In genomic region chr15:93443676-93444075, GRCm38 (mm10) we compare ENCODE assay signal across 28 mouse cellular contexts. TPM values are rescaled to one million over a fixed set of nuclear protein-coding genes. Genes with fewer than 3 reads are reported as not detected.
DNase-seq lines count a peak whose midpoint lies in the region; ATAC-seq and TF ChIP-seq lines count a peak whose summit lies in the region.
"Had no signal": no experiment of that assay in that cellular context is flagged by ENCODE, and none has a peak within 500 bp of the region (broad histone marks: within the 10 kb centered on the region; RNA-seq: fewer than 3 reads in every experiment).

No protein-coding gene starts in this region.

- TF ChIP-seq CTCF in liver, adult 2 months (IDR thresholded peaks at IDR 0.05; ENCODE audit: low read depth, low read length), result no peak

- H3K27ac ChIP-seq in liver, adult 2 months (replicated peaks; ENCODE audit: insufficient read depth, low read depth, low read length), result no peak overlapping the region
- no peak overlapping the region for H3K27ac ChIP-seq in liver, embryonic 11.5 days (ENCODE audit: low read depth, low read length)
- H3K27ac ChIP-seq: embryonic facial prominence, embryonic 13.5 days; forebrain, embryonic 10.5 days; forebrain, embryonic 15.5 days; hindbrain, embryonic 10.5 days; hindbrain, embryonic 15.5 days; left cerebral cortex, adult 2 months; limb, embryonic 12.5 days; liver, embryonic 12.5 days; midbrain, embryonic 13.5 days; neural tube, embryonic 13.5 days had no signal

- H3K79me2 ChIP-seq in liver, adult 2 months (ENCODE audit: control insufficient read depth, insufficient read depth, low read length), result no peaks in the 10 kb centered on the region

- 74% methylated on average over 6 of the region's 6 CpGs for WGBS in liver, adult 2 months
- 89% methylated on average over 6 of the region's 6 CpGs for WGBS in liver, embryonic 11.5 days

- H3K27me3 ChIP-seq in liver, adult 2 months (ENCODE audit: control insufficient read depth, insufficient read depth, low read length), result no peaks in the 10 kb centered on the region
- H3K27me3 ChIP-seq in liver, embryonic 11.5 days (replicated peaks; ENCODE audit: control insufficient read depth, insufficient read depth, low read length), result no peaks in the 10 kb centered on the region
- H3K27me3 ChIP-seq: embryonic facial prominence, embryonic 13.5 days; forebrain, embryonic 15.5 days; hindbrain, embryonic 15.5 days; limb, embryonic 12.5 days; liver, embryonic 12.5 days; midbrain, embryonic 13.5 days; neural tube, embryonic 13.5 days had no signal

- H3K4me2 ChIP-seq in liver, embryonic 11.5 days, result no peak overlapping the region
- H3K4me2 ChIP-seq: embryonic facial prominence, embryonic 13.5 days; forebrain, embryonic 15.5 days; hindbrain, embryonic 15.5 days; limb, embryonic 12.5 days; liver, embryonic 12.5 days; midbrain, embryonic 13.5 days; neural tube, embryonic 13.5 days had no signal

- TF ChIP-seq POLR2A in liver, adult 2 months (IDR thresholded peaks at IDR 0.05; ENCODE audit: extremely low read depth, insufficient read depth, low read length), result no peak

- ATAC-seq in liver, embryonic 11.5 days (replicated peaks; ENCODE audit: low FRiP score), result no peak
- ATAC-seq: CD4-positive, CD25-positive, alpha-beta regulatory T cell, adult 4 months; forebrain, embryonic 15.5 days; inflammation-experienced regulatory T-cells, adult 6 months; liver, embryonic 12.5 days; liver, postnatal 0 days; midbrain, embryonic 13.5 days had no signal

- H3K36me3 ChIP-seq in liver, adult 2 months (ENCODE audit: control insufficient read depth, insufficient read depth, low read length), result peaks cover 15% of the 10 kb centered on the region
- peaks cover 19% of the 10 kb centered on the region for H3K36me3 ChIP-seq in liver, embryonic 11.5 days (ENCODE audit: control insufficient read depth, insufficient read depth, low read length)

- H3K4me1 ChIP-seq in liver, adult 2 months (ENCODE audit: control insufficient read depth, insufficient read depth, low read length), result no peaks in the 10 kb centered on the region
- H3K4me1 ChIP-seq in liver, embryonic 11.5 days (replicated peaks; ENCODE audit: control insufficient read depth, insufficient read depth, low read length), result no peaks in the 10 kb centered on the region
- H3K4me1 ChIP-seq: embryonic facial prominence, embryonic 13.5 days; forebrain, embryonic 15.5 days; hindbrain, embryonic 15.5 days; limb, embryonic 12.5 days; liver, embryonic 12.5 days; midbrain, embryonic 13.5 days; neural tube, embryonic 13.5 days had no signal

- DNase-seq in liver, adult 2 months (ENCODE audit: extremely low read depth, low read depth, low spot score), result peak; percentile 22
- no peak for DNase-seq in liver, embryonic 11.5 days (ENCODE audit: low spot score)
- peak; percentile 45 for DNase-seq in brain, adult 2 months (ENCODE audit: low read depth, low spot score)
- DNase-seq in telencephalon, adult 2 months (ENCODE audit: low read depth, low spot score), result peak; percentile 12
- peak; percentile 64 for DNase-seq in thymus, postnatal 14 days
- no peak for DNase-seq in right cerebral cortex, postnatal 10 days (ENCODE audit: low spot score in 2 of 2)
- DNase-seq in urinary bladder, postnatal 25 days (ENCODE audit: low spot score), result no peak
- DNase-seq in cerebellum, adult 11 months, result no peak
- DNase-seq: adrenal gland, postnatal 14 days; cerebellum, adult 8-10 months; heart, postnatal 14 days; kidney, adult 9 months; kidney, postnatal 10 days; liver, postnatal 0 days; lung, postnatal 36 days; right cerebral cortex, postnatal 25 days had no signal

- no peak overlapping the region for H3K9ac ChIP-seq in liver, adult 2 months (ENCODE audit: low read depth, low read length)
- H3K9ac ChIP-seq in liver, embryonic 11.5 days (ENCODE audit: low read depth, low read length), result no peak overlapping the region
- H3K9ac ChIP-seq: embryonic facial prominence, embryonic 13.5 days; forebrain, embryonic 15.5 days; hindbrain, embryonic 15.5 days; limb, embryonic 12.5 days; liver, embryonic 12.5 days; liver, postnatal 0 days; midbrain, embryonic 13.5 days; neural tube, embryonic 13.5 days had no signal

- H3K4me3 ChIP-seq in liver, adult 2 months (ENCODE audit: insufficient read depth, low read depth, low read length), result no peak overlapping the region
- H3K4me3 ChIP-seq in liver, embryonic 11.5 days (ENCODE audit: low read depth, low read length), result no peak overlapping the region
- H3K4me3 ChIP-seq: embryonic facial prominence, embryonic 13.5 days; forebrain, embryonic 10.5 days; forebrain, embryonic 15.5 days; hindbrain, embryonic 10.5 days; hindbrain, embryonic 15.5 days; left cerebral cortex, adult 2 months; limb, embryonic 12.5 days; liver, embryonic 12.5 days; midbrain, embryonic 13.5 days; neural tube, embryonic 13.5 days had no signal

- no peaks in the 10 kb centered on the region for H3K9me3 ChIP-seq in liver, embryonic 11.5 days (ENCODE audit: control insufficient read depth, low read length)
- H3K9me3 ChIP-seq: embryonic facial prominence, embryonic 13.5 days; forebrain, embryonic 10.5 days; forebrain, embryonic 15.5 days; hindbrain, embryonic 10.5 days; hindbrain, embryonic 15.5 days; liver, embryonic 12.5 days; midbrain, embryonic 13.5 days; neural tube, embryonic 13.5 days had no signal

RNA-seq across cellular contexts. Expression of gene Pphln1, which starts 45.5 kb away (rescaled TPM):
- 11.4 and 11.7 TPM in 2 replicates for total RNA-seq in liver, adult 2 months (2014; rRNA removed)
- 4.2 TPM in 2 replicates for polyA plus RNA-seq in liver, adult 2 months (2012; rRNA removed)
- polyA plus RNA-seq in liver, embryonic 11.5 days (2014; fragmentation: Nextera tagmentation; extraction: Ambion mirVana), result 51.3 and 52.7 TPM in 2 replicates

RNA-seq across cellular contexts. Expression of gene Zcrb1, which starts 45.5 kb away (rescaled TPM):
- 22.5 and 28.0 TPM in 2 replicates for total RNA-seq in liver, adult 2 months (2014; rRNA removed)
- 12.0 TPM in 2 replicates for polyA plus RNA-seq in liver, adult 2 months (2012; rRNA removed)
- 125 and 137 TPM in 2 replicates for polyA plus RNA-seq in liver, embryonic 11.5 days (2014; fragmentation: Nextera tagmentation; extraction: Ambion mirVana)

Comparison
In these comparisons a context has a peak if more than half of its experiments do, and no peak if none do; other contexts are left out.
1. DNase-seq: peak in liver, adult 2 months (single experiment), brain, adult 2 months (single experiment), telencephalon, adult 2 months (single experiment) and thymus, postnatal 14 days (single experiment); none in liver, embryonic 11.5 days (single experiment), right cerebral cortex, postnatal 10 days (0 of 2), urinary bladder, postnatal 25 days (single experiment) and cerebellum, adult 11 months (single experiment).
2. RNA of gene Pphln1, which starts 45.5 kb away (polyA plus RNA-seq): 51.3 to 52.7 TPM in liver, embryonic 11.5 days; 4.2 TPM in liver, adult 2 months; every median in the first group is over 10 times any median in the second.